Mouse (Mus musculus): ENCODE data around the gene Acp2. TPM values are rescaled to one million over a fixed set of nuclear protein-coding genes. Genes with fewer than 3 reads are reported as not detected.
A peak's percentile ranks its signal among the peaks of the same experiment; 100 is the strongest.

Gene Acp2
- polyA plus RNA-seq, 1 experiment = 24.7 TPM

- 61% methylated on average over 5 of the region's 5 CpGs for WGBS
- Histone ChIP-seq H3K27me3 (ENCODE audit: control insufficient read depth, insufficient read depth, low read length) (no peaks in the 10 kb centered on the region), H3K36me3 (ENCODE audit: control insufficient read depth, insufficient read depth, low read length) (no peaks in the 10 kb centered on the region), H3K27ac (ENCODE audit: insufficient read depth, low read depth, low read length) (no peak overlapping the region), H3K4me3 (ENCODE audit: low read depth, low read length) (no peak overlapping the region), H3K4me1 (ENCODE audit: control insufficient read depth, insufficient read depth, insufficient read length, low read length) (peaks cover 3% of the 10 kb centered on the region)
- no peak for TF ChIP-seq CTCF (IDR thresholded peaks at IDR 0.05; ENCODE audit: extremely low read depth, insufficient read length, insufficient replicate concordance, low read depth, low read length)
- TF ChIP-seq POLR2A (IDR thresholded peaks at IDR 0.05; ENCODE audit: low read depth, low read length) = no peak
These were observed 42.0 kb downstream of the Acp2 start for GRCm38 (mm10) chr2:91244557-91245228.

- no peak for TF ChIP-seq POLR2A (IDR thresholded peaks at IDR 0.05; ENCODE audit: low read depth, low read length)
- no peak for TF ChIP-seq CTCF (IDR thresholded peaks at IDR 0.05; ENCODE audit: extremely low read depth, insufficient read length, insufficient replicate concordance, low read depth, low read length)
- Histone ChIP-seq H3K4me3 (ENCODE audit: low read depth, low read length) (no peak overlapping the region), H3K27ac (ENCODE audit: insufficient read depth, low read depth, low read length) (no peak overlapping the region), H3K36me3 (ENCODE audit: control insufficient read depth, insufficient read depth, low read length) (no peaks in the 10 kb centered on the region), H3K27me3 (ENCODE audit: control insufficient read depth, insufficient read depth, low read length) (no peaks in the 10 kb centered on the region), H3K4me1 (ENCODE audit: control insufficient read depth, insufficient read depth, insufficient read length, low read length) (peaks cover 2% of the 10 kb centered on the region)
- WGBS = 87% methylated on average over 4 of the region's 4 CpGs
These were observed 45.7 kb downstream of the Acp2 start for GRCm38 (mm10) chr2:91248366-91248765.

DNA sequence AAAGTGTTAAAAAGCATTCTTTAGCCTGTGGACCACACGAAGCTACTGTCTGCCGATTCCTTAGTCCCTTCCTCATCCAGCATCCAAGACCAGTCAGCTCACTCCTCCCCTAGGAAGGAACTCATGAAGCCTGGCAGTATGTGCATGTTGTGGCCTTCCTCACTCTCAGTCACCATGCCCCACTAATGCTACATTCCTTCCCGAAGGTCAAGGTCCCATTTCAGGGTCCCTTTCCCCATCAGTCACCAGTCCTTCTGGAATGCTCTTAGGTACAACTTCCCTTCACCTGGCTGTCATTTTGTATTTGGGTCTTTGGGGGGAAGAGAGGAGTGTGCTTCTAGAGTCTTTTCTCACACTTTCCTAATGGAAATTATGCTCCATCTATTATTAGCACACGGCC lies 49.3 kb downstream of the Acp2 start:
- Histone ChIP-seq H3K4me3 (ENCODE audit: low read depth, low read length) (no peak overlapping the region), H3K27ac (ENCODE audit: insufficient read depth, low read depth, low read length) (no peak overlapping the region), H3K36me3 (ENCODE audit: control insufficient read depth, insufficient read depth, low read length) (no peaks in the 10 kb centered on the region), H3K4me1 (ENCODE audit: control insufficient read depth, insufficient read depth, insufficient read length, low read length) (peaks cover 6% of the 10 kb centered on the region; the same call in 1 of the 2 replicates), H3K27me3 (ENCODE audit: control insufficient read depth, insufficient read depth, low read length) (peaks cover 17% of the 10 kb centered on the region)
- TF ChIP-seq CTCF (IDR thresholded peaks at IDR 0.05; ENCODE audit: extremely low read depth, insufficient read length, insufficient replicate concordance, low read depth, low read length) (no peak), POLR2A (IDR thresholded peaks at IDR 0.05; ENCODE audit: low read depth, low read length) (no peak)
- 71% methylated on average over 4 of the region's 4 CpGs for WGBS

GRCm38 (mm10) chr2:91252512-91252911 lies 49.8 kb downstream of the Acp2 start:
- no peak overlapping the region for H3K4me3 ChIP-seq (ENCODE audit: low read depth, low read length)
- peaks cover 21% of the 10 kb centered on the region for H3K27me3 ChIP-seq (ENCODE audit: control insufficient read depth, insufficient read depth, low read length)
- H3K4me1 ChIP-seq (ENCODE audit: control insufficient read depth, insufficient read depth, insufficient read length, low read length) = peaks cover 9% of the 10 kb centered on the region; the same call in 1 of the 2 replicates
- no peak for TF ChIP-seq CTCF (IDR thresholded peaks at IDR 0.05; ENCODE audit: extremely low read depth, insufficient read length, insufficient replicate concordance, low read depth, low read length)
- no peak for TF ChIP-seq POLR2A (IDR thresholded peaks at IDR 0.05; ENCODE audit: low read depth, low read length)
- no peak overlapping the region for H3K27ac ChIP-seq (ENCODE audit: insufficient read depth, low read depth, low read length)
- no peaks in the 10 kb centered on the region for H3K36me3 ChIP-seq (ENCODE audit: control insufficient read depth, insufficient read depth, low read length)
- 68% methylated on average over 4 of the region's 4 CpGs for WGBS

DNA sequence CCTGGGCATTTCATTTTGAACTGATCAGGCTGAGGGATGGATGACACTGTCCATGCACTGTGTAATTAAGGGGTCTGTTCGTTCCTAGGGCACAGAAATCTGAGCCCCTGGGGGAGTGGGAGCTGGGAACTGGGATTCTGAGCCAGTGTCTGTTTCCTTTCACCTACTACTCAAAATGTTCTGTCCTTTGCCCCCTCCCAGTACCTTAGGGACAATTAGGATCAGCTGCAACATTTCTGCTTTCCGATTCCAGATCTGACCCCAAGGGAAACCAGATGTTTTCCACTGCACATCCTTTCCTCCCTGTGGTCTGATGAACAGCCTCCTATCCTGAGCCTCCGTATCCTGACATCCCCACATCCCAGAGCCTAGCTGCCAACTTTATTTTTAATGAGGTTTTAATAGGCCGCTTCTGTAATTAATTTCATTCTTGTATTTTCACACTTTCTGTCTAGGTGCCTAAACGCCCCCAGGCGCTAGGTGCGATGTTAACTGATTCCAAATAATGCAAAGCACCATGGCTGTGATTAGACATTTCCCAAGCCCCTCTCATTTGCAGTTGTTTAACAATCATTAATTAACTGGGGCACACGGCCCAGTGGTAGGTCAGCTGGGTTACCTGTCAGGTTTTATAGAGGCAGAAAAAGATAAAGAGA lies 52.2 kb downstream of the Acp2 start:
- Histone ChIP-seq H3K27ac (ENCODE audit: insufficient read depth, low read depth, low read length) (no peak overlapping the region), H3K27me3 (ENCODE audit: control insufficient read depth, insufficient read depth, low read length) (peaks cover 21% of the 10 kb centered on the region), H3K4me3 (ENCODE audit: low read depth, low read length) (no peak overlapping the region), H3K4me1 (ENCODE audit: control insufficient read depth, insufficient read depth, insufficient read length, low read length) (peaks cover 9% of the 10 kb centered on the region; the same call in 1 of the 2 replicates), H3K36me3 (ENCODE audit: control insufficient read depth, insufficient read depth, low read length) (no peaks in the 10 kb centered on the region)
- TF ChIP-seq CTCF (IDR thresholded peaks at IDR 0.05; ENCODE audit: extremely low read depth, insufficient read length, insufficient replicate concordance, low read depth, low read length) = no peak
- no peak for TF ChIP-seq POLR2A (IDR thresholded peaks at IDR 0.05; ENCODE audit: low read depth, low read length)
- WGBS = 65% methylated on average over 8 of the region's 8 CpGs

DNA sequence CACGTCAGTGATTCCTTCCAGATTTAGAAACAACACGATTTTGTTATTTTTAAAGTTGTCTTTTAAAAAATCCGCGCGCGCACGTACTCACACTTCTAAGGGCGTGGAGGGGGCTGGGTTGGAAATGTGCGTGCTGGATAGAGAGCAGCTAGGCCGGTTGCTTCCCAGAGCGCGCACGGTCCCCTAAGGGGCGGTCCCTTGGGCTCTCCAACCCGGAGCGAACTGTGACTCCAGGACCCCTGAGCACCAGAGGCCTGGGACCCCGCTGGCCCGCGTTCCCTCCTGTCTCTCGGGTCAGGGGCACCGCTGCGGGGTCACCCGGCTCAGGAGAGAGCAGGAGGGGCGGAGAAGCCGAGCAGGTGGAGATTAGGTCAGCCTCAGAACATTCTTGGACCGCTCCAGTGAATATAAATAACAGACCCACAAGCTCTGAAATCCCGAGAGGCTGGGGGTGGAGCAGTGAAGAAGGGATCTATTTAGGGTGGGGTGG lies 53.0 kb downstream of the Acp2 start, which contains the start of gene Pacsin3:
Pacsin3 (plus strand) TSS at position 294 of the 490 bp plus-strand sequence.
- TF ChIP-seq POLR2A (IDR thresholded peaks at IDR 0.05; ENCODE audit: low read depth, low read length) (no peak), CTCF (IDR thresholded peaks at IDR 0.05; ENCODE audit: extremely low read depth, insufficient read length, insufficient replicate concordance, low read depth, low read length) (no peak)
- no peaks in the 10 kb centered on the region for H3K36me3 ChIP-seq (ENCODE audit: control insufficient read depth, insufficient read depth, low read length)
- H3K27ac ChIP-seq (ENCODE audit: insufficient read depth, low read depth, low read length) = no peak within 1 kb of the TSS
- peaks cover 21% of the 10 kb centered on the region for H3K27me3 ChIP-seq (ENCODE audit: control insufficient read depth, insufficient read depth, low read length)
- WGBS = 5% methylated on average over 27 of the region's 27 CpGs
- H3K4me1 ChIP-seq (ENCODE audit: control insufficient read depth, insufficient read depth, insufficient read length, low read length) = peaks cover 9% of the 10 kb centered on the region; the same call in 1 of the 2 replicates
- H3K4me3 ChIP-seq (ENCODE audit: low read depth, low read length) = peak within 1 kb of the TSS; percentile 73

All from small intestine, adult 2 months (tissue).